Mouse (Mus musculus) bone marrow, adult 2 months (tissue): ENCODE measurements around the gene Lrig2. TPM values are rescaled to one million over a fixed set of nuclear protein-coding genes. Genes with fewer than 3 reads are reported as not detected.

Experiments
- H3K27ac ChIP-seq: fragments of 200-500 bp; 2 replicates; pipeline ENCODE4 v1.5.1; 2012; ENCODE audit warnings: low read depth, mild to moderate bottlenecking, control low read depth, inconsistent platforms, low read length; ENCODE audit not compliant: control insufficient read depth, poor library complexity, insufficient read depth
- H3K4me1 ChIP-seq: fragments of 200-500 bp; 2 replicates; pipeline ENCODE4 v1.6.1; 2011; ENCODE audit warnings: low read length; ENCODE audit not compliant: control insufficient read depth, insufficient read depth
- H3K4me3 ChIP-seq: fragments of 200-500 bp; replicated peaks from 2 replicates; pipeline ENCODE3; 2011; ENCODE audit warnings: mild to moderate bottlenecking, low read depth, low read length, control low read depth; ENCODE audit not compliant: control insufficient read depth
- CTCF ChIP-seq: fragments of 200-500 bp; IDR thresholded peaks from 2 replicates; pipeline ENCODE4 v1.5.1; 2011; ENCODE audit warnings: low read length, control low read depth; ENCODE audit not compliant: control insufficient read depth, insufficient read depth
- POLR2A ChIP-seq: fragments of 200-500 bp; IDR thresholded peaks from 2 replicates; pipeline ENCODE4 v1.6.1; 2011; ENCODE audit warnings: low read depth, mild to moderate bottlenecking, control low read depth, low read length, borderline replicate concordance; ENCODE audit not compliant: control insufficient read depth
- WGBS: fragments of 180-500 bp; shearing (Covaris S2); methylation state at CpG from one replicate; pipeline ENCODE4 v1.1.7; 2018; 5-methylcytosine and 5-hydroxymethylcytosine counted together
- polyA plus RNA-seq: library from polyadenylated mRNA; stranded (reverse); fragments of >200 nt; gene quantifications from 2 replicates; pipeline ENCODE4 v1.2.4, GENCODE M21; 2011; ENCODE audit warnings: low replicate concordance; ENCODE audit not compliant: missing spikeins, insufficient read depth, insufficient read length

Lrig2 gene
- polyA plus RNA-seq, 1 experiment, result 6.0 TPM

DNA sequence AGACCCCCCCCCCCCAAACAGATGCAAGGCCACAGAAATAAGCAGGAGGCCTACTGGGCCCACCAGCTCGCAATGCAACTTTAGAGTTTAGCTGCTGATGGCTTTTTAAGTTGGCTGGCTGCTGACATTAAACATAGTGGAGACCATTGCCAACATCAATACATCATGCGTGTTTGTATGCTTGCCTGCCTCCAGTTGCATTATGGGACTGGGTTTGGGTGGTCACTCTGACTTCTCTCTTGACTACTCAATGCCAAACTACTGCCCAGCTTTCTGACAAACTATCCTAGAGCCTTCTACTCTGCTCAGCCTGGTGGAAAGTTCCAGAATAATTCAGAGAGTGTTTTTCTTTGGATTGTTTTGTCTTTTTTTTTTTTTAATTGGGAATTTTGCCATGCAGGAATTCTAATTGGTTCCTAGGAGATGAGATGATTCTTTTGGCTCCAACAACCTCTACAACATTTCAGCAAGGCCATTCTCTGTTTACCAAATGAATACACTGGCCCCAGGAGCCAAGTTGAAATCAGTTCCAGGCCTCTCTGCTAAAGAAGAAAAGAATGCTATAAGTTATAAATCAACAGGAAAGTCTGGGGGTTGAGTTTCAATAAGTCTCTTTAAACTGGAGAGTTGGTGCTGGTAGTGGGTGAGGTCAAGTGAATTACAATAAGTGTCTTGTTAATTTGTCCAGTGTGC, 161.3 kb downstream of the Lrig2 start:
- Histone ChIP-seq H3K4me1 (no peaks in the 10 kb centered on the region), H3K4me3 (no peak overlapping the region), H3K27ac (no peak overlapping the region)
- 75% methylated on average over 2 of the region's 2 CpGs for WGBS
- TF ChIP-seq CTCF, result no peak
- no peak for TF ChIP-seq POLR2A

DNA sequence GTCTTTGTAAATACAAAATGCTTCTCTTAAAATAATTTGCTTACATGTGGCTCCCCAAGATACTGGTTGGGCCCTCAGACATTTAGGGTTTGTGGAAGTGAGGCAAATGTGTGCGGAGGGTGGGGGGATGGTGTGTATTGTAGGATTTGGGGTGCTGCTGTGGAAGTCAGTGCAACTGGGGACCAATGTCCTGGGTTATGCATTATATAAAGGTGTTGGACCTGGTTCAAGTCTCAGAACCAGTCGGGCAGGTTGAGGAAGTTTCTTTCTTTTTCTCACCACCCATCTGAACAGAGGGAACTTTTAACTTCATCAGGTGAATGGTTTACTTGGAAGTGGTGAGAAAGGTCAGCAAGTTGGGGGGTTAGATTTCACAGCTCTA, 161.9 kb downstream of the Lrig2 start:
- WGBS, result 52% methylated on average over 2 of the region's 2 CpGs
- Histone ChIP-seq H3K4me3 (no peak overlapping the region), H3K27ac (no peak overlapping the region), H3K4me1 (no peaks in the 10 kb centered on the region)
- TF ChIP-seq CTCF, result no peak
- TF ChIP-seq POLR2A, result no peak

DNA sequence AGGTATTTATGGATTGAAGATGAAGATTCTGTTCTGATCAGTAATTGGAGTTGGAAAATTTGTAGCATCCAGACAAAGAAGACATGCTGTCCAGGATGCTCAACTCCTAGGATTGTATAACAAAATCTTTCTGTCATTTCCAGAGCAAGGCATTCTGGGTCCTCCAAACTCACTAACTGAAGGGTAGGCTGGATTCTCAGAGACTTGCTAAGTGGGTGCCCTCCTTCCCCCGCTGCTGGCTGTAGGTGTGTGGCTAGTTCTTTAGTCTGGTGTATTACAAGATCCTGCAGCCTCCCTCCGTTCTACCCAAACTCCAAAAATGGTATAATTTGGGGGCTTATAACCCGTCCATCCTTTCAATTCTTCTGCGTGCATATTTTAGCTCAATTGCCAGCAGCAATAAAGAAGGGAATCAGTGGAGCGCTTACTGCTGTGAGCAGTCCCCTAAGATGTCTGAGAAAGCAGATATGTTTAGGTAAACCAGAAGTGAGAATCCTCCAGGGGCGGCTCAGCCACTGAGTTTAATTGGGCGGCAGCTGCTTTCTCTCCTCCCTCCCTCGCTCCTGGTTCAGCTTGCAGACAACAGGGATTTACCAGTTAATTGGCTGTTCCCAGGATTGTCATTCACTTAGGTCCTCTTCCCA, 162.4 kb downstream of the Lrig2 start:
- no peak for TF ChIP-seq CTCF
- TF ChIP-seq POLR2A, result no peak
- H3K4me1 ChIP-seq, result no peaks in the 10 kb centered on the region
- 88% methylated on average over 8 of the region's 8 CpGs for WGBS
- H3K27ac ChIP-seq, result no peak overlapping the region
- H3K4me3 ChIP-seq, result no peak overlapping the region

Other genes starting within 250 kb of the Lrig2 start
- gene Slc16a1, start 126.8 kb upstream of the Lrig2 start, polyA plus RNA-seq, result 41.6 and 73.1 TPM in 2 replicates